8 mouse cellular contexts compared by ENCODE assay signal in the genomic region with DNA sequence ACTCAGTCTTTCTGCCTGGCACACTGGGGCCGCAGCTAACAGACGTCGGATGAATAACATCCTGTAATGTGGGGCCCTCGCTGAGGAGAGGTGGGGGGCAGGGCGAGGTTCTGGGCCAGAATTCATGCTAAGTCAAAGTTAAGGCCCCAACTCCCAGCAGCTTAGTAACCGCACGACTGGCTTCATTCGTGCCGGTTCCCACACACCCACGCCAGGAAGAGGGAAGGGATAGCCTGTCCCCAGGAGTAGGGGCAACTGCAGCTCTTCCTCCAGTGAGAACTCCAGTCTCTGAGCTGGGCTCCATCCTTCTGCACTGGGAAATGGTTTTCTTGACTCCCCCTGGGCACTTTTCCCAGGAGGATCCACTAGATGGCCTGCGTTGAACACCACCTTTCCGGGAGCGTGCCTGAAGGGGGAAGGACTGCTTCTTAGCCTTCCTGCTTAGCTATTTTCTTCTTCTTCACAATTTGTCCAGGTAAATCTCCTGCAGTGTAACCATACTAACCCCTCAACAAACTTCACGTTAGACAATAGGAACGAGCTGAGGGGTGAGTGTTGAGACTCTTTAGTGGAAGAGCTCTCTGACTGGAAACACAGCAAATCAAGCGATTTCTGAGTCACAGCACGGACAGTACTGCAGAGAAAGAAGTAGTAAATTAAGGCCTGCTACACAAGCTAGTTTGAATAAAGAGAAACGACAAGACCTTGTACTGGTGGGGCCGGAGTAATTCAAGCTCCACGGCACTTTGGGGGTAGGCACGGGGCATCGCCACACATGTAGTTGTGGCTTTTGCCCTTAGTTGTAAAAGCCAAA. TPM values are rescaled to one million over a fixed set of nuclear protein-coding genes. Genes with fewer than 3 reads are reported as not detected.
DNase-seq lines count a peak whose midpoint lies in the region; ATAC-seq lines count a peak whose summit lies in the region.

No protein-coding gene starts in this region.

- H3K27me3 ChIP-seq in embryonic facial prominence, embryonic 11.5 days (ENCODE audit: control insufficient read depth, insufficient read depth, low read length), result no peaks in the 10 kb centered on the region
- H3K27me3 ChIP-seq in heart, embryonic 11.5 days (ENCODE audit: control insufficient read depth, insufficient read depth, low read length), result no peaks in the 10 kb centered on the region
- H3K27me3 ChIP-seq in kidney, embryonic 14.5 days (ENCODE audit: control insufficient read depth, insufficient read depth, low read length), result no peaks in the 10 kb centered on the region
- no peaks in the 10 kb centered on the region for H3K27me3 ChIP-seq in limb, embryonic 13.5 days
- H3K27me3 ChIP-seq in midbrain, embryonic 14.5 days (ENCODE audit: control insufficient read depth, insufficient read depth, low read length), result no peaks in the 10 kb centered on the region
- H3K27me3 ChIP-seq in splenic B cell, adult 2 months (ENCODE audit: control insufficient read depth, insufficient read depth, low read length, poor library complexity, severe bottlenecking), result no peaks in the 10 kb centered on the region

- H3K9ac ChIP-seq in embryonic facial prominence, embryonic 11.5 days (replicated peaks; ENCODE audit: low read length), result no peak overlapping the region; the same call in 1 of the 2 replicates
- peak overlapping the region; percentile 56 for H3K9ac ChIP-seq in heart, embryonic 11.5 days (ENCODE audit: low read depth, low read length)
- no peak overlapping the region for H3K9ac ChIP-seq in kidney, embryonic 14.5 days (ENCODE audit: low read depth, low read length)
- peak overlapping the region; percentile 51 for H3K9ac ChIP-seq in limb, embryonic 13.5 days
- H3K9ac ChIP-seq in midbrain, embryonic 14.5 days (replicated peaks; ENCODE audit: low read length), result no peak overlapping the region

- intact Hi-C loops in gastrocnemius, postnatal 36 days (cut with DNase I), result loop anchor here (5.0 kb wide), 3 partner anchors 59 to 221 kb away; a partner anchor contains a TSS

- H3K4me3 ChIP-seq in embryonic facial prominence, embryonic 11.5 days (ENCODE audit: low read depth, low read length), result no peak overlapping the region
- H3K4me3 ChIP-seq in heart, embryonic 11.5 days (ENCODE audit: low read depth, low read length), result peak overlapping the region; percentile 37
- peak overlapping the region; percentile 17; the same call in 1 of the 2 replicates for H3K4me3 ChIP-seq in kidney, embryonic 14.5 days (ENCODE audit: low read length)
- H3K4me3 ChIP-seq in limb, embryonic 13.5 days, result peak overlapping the region; percentile 23
- H3K4me3 ChIP-seq in midbrain, embryonic 14.5 days (replicated peaks; ENCODE audit: low read depth, low read length), result no peak overlapping the region

- WGBS in embryonic facial prominence, embryonic 11.5 days, result 5% methylated on average over 22 of the region's 22 CpGs
- 7% methylated on average over 22 of the region's 22 CpGs for WGBS in heart, embryonic 11.5 days (ENCODE audit: insufficient replicate concordance)
- 2% methylated on average over 22 of the region's 22 CpGs for WGBS in kidney, embryonic 14.5 days
- WGBS in limb, embryonic 13.5 days, result 3% methylated on average over 22 of the region's 22 CpGs
- 8% methylated on average over 22 of the region's 22 CpGs for WGBS in midbrain, embryonic 14.5 days

- H3K4me1 ChIP-seq in embryonic facial prominence, embryonic 11.5 days (ENCODE audit: control insufficient read depth, insufficient read depth, low read length), result peaks cover 3% of the 10 kb centered on the region; the same call in 1 of the 2 replicates
- peaks cover 29% of the 10 kb centered on the region for H3K4me1 ChIP-seq in heart, embryonic 11.5 days (ENCODE audit: control insufficient read depth, insufficient read depth, low read length)
- peaks cover 18% of the 10 kb centered on the region for H3K4me1 ChIP-seq in kidney, embryonic 14.5 days (ENCODE audit: control insufficient read depth, insufficient read depth, low read length)
- H3K4me1 ChIP-seq in limb, embryonic 13.5 days, result peaks cover 42% of the 10 kb centered on the region
- peaks cover 6% of the 10 kb centered on the region; the same call in 1 of the 2 replicates for H3K4me1 ChIP-seq in midbrain, embryonic 14.5 days (ENCODE audit: control insufficient read depth, insufficient read depth, low read length)

- peak overlapping the region; percentile 11; the same call in 1 of the 2 replicates for H3K4me2 ChIP-seq in embryonic facial prominence, embryonic 11.5 days (ENCODE audit: low read depth, low read length)
- H3K4me2 ChIP-seq in heart, embryonic 11.5 days, result peak overlapping the region; percentile 71
- peak overlapping the region; percentile 45 for H3K4me2 ChIP-seq in kidney, embryonic 14.5 days (replicated peaks; ENCODE audit: low read depth, low read length)
- H3K4me2 ChIP-seq in limb, embryonic 13.5 days (replicated peaks), result peak overlapping the region; percentile 59
- peak overlapping the region; percentile 30 for H3K4me2 ChIP-seq in midbrain, embryonic 14.5 days (ENCODE audit: low read length)

- no peak overlapping the region for H3K27ac ChIP-seq in embryonic facial prominence, embryonic 11.5 days (replicated peaks; ENCODE audit: low read depth, low read length)
- H3K27ac ChIP-seq in heart, embryonic 11.5 days (ENCODE audit: low read depth, low read length), result peak overlapping the region; percentile 88
- H3K27ac ChIP-seq in kidney, embryonic 14.5 days (ENCODE audit: low read depth, low read length), result peak overlapping the region; percentile 86
- peak overlapping the region; percentile 91 for H3K27ac ChIP-seq in limb, embryonic 13.5 days
- H3K27ac ChIP-seq in midbrain, embryonic 14.5 days (replicated peaks; ENCODE audit: low read depth, low read length), result peak overlapping the region; percentile 52; the same call in 1 of the 2 replicates

- no peak for ATAC-seq in embryonic facial prominence, embryonic 11.5 days (replicated peaks; ENCODE audit: insufficient number of reproducible peaks, low FRiP score, low TSS enrichment, low read depth)
- no peak for ATAC-seq in heart, embryonic 11.5 days (replicated peaks; ENCODE audit: insufficient number of reproducible peaks, low FRiP score, low TSS enrichment)
- ATAC-seq in kidney, embryonic 14.5 days (ENCODE audit: low FRiP score, low TSS enrichment), result peak; percentile 61
- ATAC-seq in limb, embryonic 13.5 days (ENCODE audit: low FRiP score, low read depth), result peak; percentile 34; the same call in 1 of the 2 replicates
- no peak; the same call in 1 of the 2 replicates for ATAC-seq in midbrain, embryonic 14.5 days (ENCODE audit: low FRiP score, low TSS enrichment)

- no peaks in the 10 kb centered on the region for H3K9me3 ChIP-seq in embryonic facial prominence, embryonic 11.5 days (replicated peaks; ENCODE audit: control insufficient read depth, low read length)
- H3K9me3 ChIP-seq in heart, embryonic 11.5 days (replicated peaks; ENCODE audit: control insufficient read depth, low read length), result no peaks in the 10 kb centered on the region
- H3K9me3 ChIP-seq in kidney, embryonic 14.5 days (ENCODE audit: control insufficient read depth, low read length), result no peaks in the 10 kb centered on the region
- H3K9me3 ChIP-seq in limb, embryonic 13.5 days, result no peaks in the 10 kb centered on the region
- H3K9me3 ChIP-seq in midbrain, embryonic 14.5 days (ENCODE audit: control insufficient read depth, low read length), result no peaks in the 10 kb centered on the region

- no peaks in the 10 kb centered on the region for H3K36me3 ChIP-seq in embryonic facial prominence, embryonic 11.5 days (replicated peaks; ENCODE audit: control insufficient read depth, insufficient read depth, low read depth, low read length)
- H3K36me3 ChIP-seq in heart, embryonic 11.5 days (ENCODE audit: control insufficient read depth, insufficient read depth, low read length), result no peaks in the 10 kb centered on the region
- no peaks in the 10 kb centered on the region for H3K36me3 ChIP-seq in kidney, embryonic 14.5 days (ENCODE audit: control insufficient read depth, insufficient read depth, low read length)
- H3K36me3 ChIP-seq in limb, embryonic 13.5 days, result no peaks in the 10 kb centered on the region
- no peaks in the 10 kb centered on the region for H3K36me3 ChIP-seq in midbrain, embryonic 14.5 days (ENCODE audit: control insufficient read depth, insufficient read depth, low read length)
- no peaks in the 10 kb centered on the region for H3K36me3 ChIP-seq in splenic B cell, adult 2 months (ENCODE audit: control insufficient read depth, insufficient read depth, low read length, poor library complexity, severe bottlenecking)

- peak; percentile 54 for DNase-seq in gastrocnemius, adult 18-20 months (ENCODE audit: low spot score)
- DNase-seq in gastrocnemius, postnatal 36 days, result no peak
- peak; percentile 82 for DNase-seq in embryonic facial prominence, embryonic 11.5 days (ENCODE audit: low spot score)
- DNase-seq in midbrain, embryonic 14.5 days, result peak; percentile 85
- DNase-seq in splenic B cell, adult 2 months (ENCODE audit: low read depth, low spot score), result peak; percentile 25

RNA-seq across cellular contexts. Expression of a gene that starts 40.6 kb away (rescaled TPM):
- total RNA-seq in gastrocnemius, adult 18-20 months (2021), result not detected
- total RNA-seq in gastrocnemius, postnatal 36 days (2021), result not detected
- 2.0 and 2.1 TPM in 2 replicates for polyA plus RNA-seq in embryonic facial prominence, embryonic 11.5 days (2014; fragmentation: Nextera tagmentation; extraction: Ambion mirVana)
- polyA plus RNA-seq in heart, embryonic 11.5 days (2014; fragmentation: Nextera tagmentation; extraction: Ambion mirVana), result 0.74 and 1.5 TPM in 2 replicates
- 0.18 TPM in 1 of 2 replicates, not detected in the other for polyA plus RNA-seq in kidney, embryonic 14.5 days (2014; fragmentation: Nextera tagmentation; extraction: Ambion mirVana)
- polyA plus RNA-seq in limb, embryonic 13.5 days (2015; fragmentation: Nextera tagmentation; extraction: Ambion mirVana), result 1.2 and 1.4 TPM in 2 replicates
- 0.13 and 0.22 TPM in 2 replicates for polyA plus RNA-seq in midbrain, embryonic 14.5 days (2014; fragmentation: Nextera tagmentation; extraction: Ambion mirVana)

RNA-seq across cellular contexts. Expression of a gene that starts 43.7 kb away (rescaled TPM):
- total RNA-seq in gastrocnemius, adult 18-20 months (2021), result not detected
- 1 to 10 TPM; 1.3 to 1.9 TPM for total RNA-seq in gastrocnemius, postnatal 36 days (2021)
- polyA plus RNA-seq in embryonic facial prominence, embryonic 11.5 days (2014; fragmentation: Nextera tagmentation; extraction: Ambion mirVana), result not detected in 2 replicates
- polyA plus RNA-seq in heart, embryonic 11.5 days (2014; fragmentation: Nextera tagmentation; extraction: Ambion mirVana), result 1.1 and 1.3 TPM in 2 replicates
- not detected in 2 replicates for polyA plus RNA-seq in kidney, embryonic 14.5 days (2014; fragmentation: Nextera tagmentation; extraction: Ambion mirVana)
- polyA plus RNA-seq in limb, embryonic 13.5 days (2015; fragmentation: Nextera tagmentation; extraction: Ambion mirVana), result not detected in 2 replicates
- not detected in 2 replicates for polyA plus RNA-seq in midbrain, embryonic 14.5 days (2014; fragmentation: Nextera tagmentation; extraction: Ambion mirVana)

Comparison
In these comparisons a context has a peak if more than half of its experiments do, and no peak if none do; other contexts are left out.
1. DNase-seq: peak in gastrocnemius, adult 18-20 months (single experiment), embryonic facial prominence, embryonic 11.5 days (single experiment), midbrain, embryonic 14.5 days (single experiment) and splenic B cell, adult 2 months (single experiment); none in gastrocnemius, postnatal 36 days (0 of 2).
2. ATAC-seq: peak in kidney, embryonic 14.5 days (single experiment) and limb, embryonic 13.5 days (single experiment); none in embryonic facial prominence, embryonic 11.5 days (single experiment), heart, embryonic 11.5 days (single experiment) and midbrain, embryonic 14.5 days (single experiment).
3. H3K4me2 ChIP-seq: peak in every context shown above with its lines; median percentile 71 in heart, embryonic 11.5 days; 59 in limb, embryonic 13.5 days; 45 in kidney, embryonic 14.5 days; 30 in midbrain, embryonic 14.5 days; 11 in embryonic facial prominence, embryonic 11.5 days.
4. H3K4me3 ChIP-seq: peak in heart, embryonic 11.5 days (single experiment), kidney, embryonic 14.5 days (single experiment) and limb, embryonic 13.5 days (single experiment); none in embryonic facial prominence, embryonic 11.5 days (single experiment) and midbrain, embryonic 14.5 days (single experiment).
5. H3K9ac ChIP-seq: peak in heart, embryonic 11.5 days (single experiment) and limb, embryonic 13.5 days (single experiment); none in embryonic facial prominence, embryonic 11.5 days (single experiment), kidney, embryonic 14.5 days (single experiment) and midbrain, embryonic 14.5 days (single experiment).